Mouse (Mus musculus) gastrocnemius, adult 18-20 months (tissue): ENCODE data around the gene Gpr39. TPM values are rescaled to one million over a fixed set of nuclear protein-coding genes. Genes with fewer than 3 reads are reported as not detected.

Experiments
- DNase-seq: peaks from one replicate; pipeline ENCODE4 v3.0.0; 2021; ENCODE audit warnings: low spot score
- total RNA-seq, 2 experiments: library from RNA; stranded (reverse); gene quantifications; 2 replicates each; pipeline ENCODE4 v1.2.3; 2021

The Gpr39 gene
- total RNA-seq, 2 experiments from 2014 or later: not detected

GRCm38 (mm10) chr1:125693541-125693940 lies 16.7 kb downstream of the Gpr39 start:
- DNase-seq: no peak

DNA sequence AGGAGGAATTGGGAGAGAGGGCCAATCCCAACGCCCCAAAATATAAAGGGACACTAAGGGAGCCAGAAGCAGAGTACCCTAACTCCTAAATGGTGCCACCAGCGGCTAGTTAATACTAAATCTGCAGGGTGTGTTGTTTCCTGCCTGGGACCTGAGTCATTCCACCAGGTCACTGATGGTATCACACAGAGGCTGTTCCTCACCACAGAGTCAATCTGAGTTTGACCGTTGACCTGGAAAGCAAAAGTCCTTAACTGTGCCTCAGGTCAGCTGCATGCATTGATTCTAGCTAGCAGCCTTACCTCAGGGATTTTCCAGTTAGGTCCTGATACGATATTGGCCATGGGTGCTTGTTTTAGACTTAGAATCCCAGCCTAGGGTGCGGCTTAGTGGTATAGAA lies 17.5 kb downstream of the Gpr39 start:
- no peak for DNase-seq

DNA sequence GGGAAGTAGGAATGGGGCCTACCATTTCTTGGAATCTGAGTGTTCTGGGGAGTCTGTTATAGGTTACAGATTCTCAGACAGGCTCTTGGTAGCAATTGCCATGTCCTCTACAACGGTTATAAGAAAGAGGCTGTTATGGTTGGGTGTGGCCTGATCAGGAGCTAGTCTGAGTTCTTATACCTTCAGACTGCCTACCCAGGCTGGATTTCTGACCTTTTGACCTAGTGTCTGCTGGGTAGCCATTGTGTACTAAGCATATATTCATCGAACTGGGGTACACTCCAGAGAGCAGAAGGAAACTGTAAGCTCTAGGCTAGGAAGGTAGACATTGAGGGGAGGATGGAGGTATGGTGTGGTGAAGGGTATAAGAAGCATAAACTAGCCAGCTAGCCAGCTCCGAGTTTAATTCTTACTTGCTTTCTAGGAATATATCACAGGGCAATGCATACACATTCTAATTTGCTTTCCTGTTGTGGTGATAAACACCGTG lies 24.4 kb downstream of the Gpr39 start:
- DNase-seq: no peak

- no peak for DNase-seq
These were observed 25.0 kb downstream of the Gpr39 start for GRCm38 (mm10) chr1:125701773-125702172.

GRCm38 (mm10) chr1:125702326-125702725 lies 25.5 kb downstream of the Gpr39 start:
- no peak for DNase-seq

- no peak for DNase-seq
These were observed 28.6 kb downstream of the Gpr39 start for GRCm38 (mm10) chr1:125705412-125705811.

DNA sequence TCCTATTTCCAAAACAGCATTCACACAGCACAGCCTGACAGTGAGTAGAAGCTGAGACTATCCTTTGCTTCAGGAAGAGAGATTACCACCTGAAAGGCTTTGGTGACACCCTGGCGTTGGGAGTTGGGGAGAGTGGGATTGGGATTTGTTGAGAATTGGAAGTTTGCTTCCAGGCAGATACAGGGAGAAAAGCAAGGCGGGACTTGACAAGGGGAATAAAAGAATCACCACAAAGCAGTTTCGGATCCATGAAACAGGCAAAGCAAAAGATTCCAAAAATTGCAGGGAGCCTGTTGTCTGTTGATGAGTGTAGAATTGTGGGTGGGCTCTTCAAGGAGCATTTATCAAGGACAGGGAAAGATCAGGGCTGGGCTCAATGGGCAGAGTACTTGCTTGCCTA lies 38.5 kb downstream of the Gpr39 start:
- no peak for DNase-seq

- no peak for DNase-seq
These were observed 39.4 kb downstream of the Gpr39 start for GRCm38 (mm10) chr1:125716241-125716640.

DNA sequence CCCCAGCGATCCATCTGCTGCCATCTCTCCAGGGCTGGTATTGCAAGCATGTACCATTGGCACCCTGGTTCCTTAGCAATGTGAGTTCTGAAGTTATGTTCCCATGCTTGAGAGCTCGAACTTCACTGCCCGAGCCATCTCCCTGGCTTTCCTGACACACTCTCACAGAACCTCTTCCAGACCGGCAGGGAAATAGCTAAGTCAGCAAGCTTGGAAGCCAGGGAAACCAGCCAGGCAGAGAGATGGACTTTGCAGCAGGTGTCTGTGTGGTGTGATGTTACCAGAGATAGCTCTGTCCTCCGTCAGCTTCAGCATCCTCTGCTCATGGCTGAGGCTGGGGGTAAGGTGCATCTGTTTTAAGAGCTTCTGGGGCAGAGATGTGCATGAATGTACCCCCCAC lies 41.1 kb downstream of the Gpr39 start:
- DNase-seq: no peak

DNA sequence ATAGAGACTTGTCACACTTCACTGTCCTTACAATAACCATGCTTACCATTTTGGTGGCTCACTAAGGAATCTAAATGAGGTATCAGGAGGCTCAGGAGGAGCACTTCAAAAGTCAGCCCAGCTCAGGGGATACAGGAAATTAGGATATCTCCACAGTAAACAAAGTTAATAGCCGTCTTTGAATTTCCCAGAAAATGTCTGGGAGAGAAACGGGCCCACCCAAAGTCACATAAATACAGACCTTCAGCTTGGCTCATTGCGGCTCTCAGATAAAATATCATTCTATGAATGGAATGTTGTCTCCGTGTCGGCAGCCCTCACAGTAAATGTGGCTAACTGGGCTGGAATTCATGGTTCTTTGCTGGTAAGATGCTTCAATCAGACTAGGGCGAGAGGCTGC lies 42.3 kb downstream of the Gpr39 start:
- no peak for DNase-seq

DNA sequence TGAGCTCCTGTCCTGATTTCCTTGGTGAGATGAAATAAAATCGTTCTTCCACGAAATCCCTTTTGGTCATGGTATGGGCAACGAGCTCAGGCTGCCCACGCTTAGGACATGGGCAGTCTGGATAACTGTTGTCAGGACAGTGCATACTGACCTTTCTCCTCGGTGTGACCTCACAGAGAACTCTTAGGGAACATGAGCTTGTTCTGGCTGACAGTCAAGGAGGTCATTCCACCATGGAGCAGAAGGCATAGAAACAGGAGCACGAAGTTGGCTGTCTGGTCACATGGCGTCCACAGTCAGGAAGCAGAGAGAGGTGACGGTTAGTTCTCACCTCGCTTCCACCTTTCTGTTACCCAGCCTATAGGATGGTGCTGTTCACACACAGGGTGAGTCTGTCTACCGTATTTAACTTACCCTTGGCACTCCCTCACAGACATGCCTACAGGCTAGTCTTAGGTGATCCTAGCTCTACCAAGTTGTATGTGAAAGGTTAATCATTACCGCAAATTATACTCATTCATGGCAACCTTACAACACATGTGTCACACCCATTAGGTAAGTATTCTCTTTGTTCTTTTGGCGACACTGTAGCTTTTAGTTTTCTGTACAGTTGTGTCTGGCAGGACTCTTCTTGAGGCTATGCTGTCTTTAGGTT lies 44.4 kb downstream of the Gpr39 start:
- no peak for DNase-seq

- no peak for DNase-seq
These were observed 47.5 kb downstream of the Gpr39 start for GRCm38 (mm10) chr1:125724304-125724703.

GRCm38 (mm10) chr1:125729025-125729565 lies 52.3 kb downstream of the Gpr39 start:
- DNase-seq: no peak

GRCm38 (mm10) chr1:125729731-125730536 lies 53.1 kb downstream of the Gpr39 start:
- DNase-seq: no peak

GRCm38 (mm10) chr1:125730537-125730880 lies 53.7 kb downstream of the Gpr39 start:
- DNase-seq: no peak

DNA sequence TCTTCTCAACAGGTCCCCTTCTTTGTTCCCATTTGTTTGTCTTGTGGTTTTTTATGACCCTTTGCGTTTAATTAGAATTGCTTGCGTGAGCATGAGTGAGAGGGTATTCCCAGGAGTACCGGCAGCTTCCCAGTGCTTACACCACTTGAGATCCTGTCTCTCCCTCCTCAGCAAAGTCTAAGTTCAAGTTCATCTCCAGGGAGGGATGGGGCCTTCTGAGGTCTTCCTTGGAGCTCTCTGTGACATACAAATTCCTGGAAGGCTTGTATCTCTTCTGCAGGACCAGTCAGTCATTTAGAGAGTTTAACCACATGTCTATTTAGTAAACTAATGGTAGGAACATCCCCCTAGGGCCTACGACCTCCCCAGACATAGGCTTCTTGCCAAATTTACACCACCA lies 55.1 kb downstream of the Gpr39 start:
- DNase-seq: no peak

- DNase-seq: no peak
These were observed 68.0 kb downstream of the Gpr39 start for GRCm38 (mm10) chr1:125744766-125745165.

DNA sequence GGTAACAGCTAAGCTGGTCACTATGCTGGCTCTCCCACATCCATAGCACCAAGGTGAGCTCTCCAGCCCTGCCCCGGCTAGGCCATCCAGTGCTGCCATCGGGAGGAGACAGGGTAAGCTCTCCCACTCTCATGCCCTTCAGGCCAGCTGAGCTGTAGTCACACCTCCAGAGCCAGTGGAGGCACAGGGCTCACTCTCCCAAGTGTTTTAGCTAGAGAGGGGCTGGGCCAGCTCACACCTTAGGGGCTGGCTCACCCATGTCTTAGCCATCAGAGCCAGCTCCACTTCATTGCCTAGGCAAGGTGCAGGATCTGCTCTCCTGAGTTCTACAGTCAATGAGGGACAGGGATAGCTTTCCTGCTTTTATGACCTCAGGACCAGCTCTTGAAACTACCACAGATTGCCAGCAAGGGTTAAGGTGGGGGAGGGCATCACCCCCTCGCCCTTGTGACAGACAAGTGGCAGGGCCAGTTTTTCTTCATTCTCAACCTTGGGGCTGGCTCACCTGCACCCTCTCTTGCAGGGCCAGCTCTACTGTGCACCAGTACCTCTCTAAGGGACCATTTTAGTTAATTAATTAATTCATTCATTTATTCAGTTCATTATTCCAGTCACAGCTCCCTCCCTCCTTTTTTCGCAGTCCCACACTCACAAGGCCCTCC lies 78.7 kb downstream of the Gpr39 start:
- DNase-seq: no peak

DNA sequence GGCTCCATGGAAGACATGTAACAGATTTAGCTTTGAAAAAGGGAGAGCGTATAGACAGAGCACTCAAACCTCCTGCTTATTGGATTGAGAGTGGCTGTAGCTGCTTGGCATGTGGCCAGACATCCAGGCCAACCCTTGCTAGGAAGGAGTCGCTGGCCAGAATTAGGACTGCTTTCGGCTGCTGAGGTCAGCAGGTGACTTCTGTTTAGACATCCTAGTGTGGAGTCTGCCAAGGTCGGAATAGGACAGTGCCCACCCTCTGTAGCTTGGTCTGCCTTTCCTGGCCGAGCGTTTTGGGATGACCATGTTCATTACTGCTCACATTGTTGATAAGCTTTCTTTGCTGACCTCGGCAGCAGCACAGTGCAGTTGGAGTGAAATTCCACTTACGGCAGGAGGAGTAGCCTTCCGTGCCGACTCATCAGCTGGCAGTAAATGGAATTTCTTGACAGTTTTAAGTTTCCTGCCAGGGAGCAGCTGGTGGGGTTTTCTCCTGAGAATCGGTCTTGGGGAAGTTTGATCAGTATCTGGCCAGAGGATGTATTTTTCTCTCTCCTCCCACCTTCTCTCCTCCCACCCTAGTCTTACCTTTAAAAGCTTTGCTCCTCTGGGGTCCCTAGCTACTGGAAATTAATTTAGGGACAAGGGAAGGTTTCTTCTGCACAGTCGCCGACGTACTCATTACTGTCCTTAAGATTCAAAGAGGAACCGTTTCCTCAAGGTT lies 83.3 kb downstream of the Gpr39 start:
- peak; percentile 5 for DNase-seq

- no peak for DNase-seq
These were observed 83.9 kb downstream of the Gpr39 start for GRCm38 (mm10) chr1:125760696-125761025.

- no peak for DNase-seq
These were observed 85.3 kb downstream of the Gpr39 start for GRCm38 (mm10) chr1:125762076-125762475.

DNA sequence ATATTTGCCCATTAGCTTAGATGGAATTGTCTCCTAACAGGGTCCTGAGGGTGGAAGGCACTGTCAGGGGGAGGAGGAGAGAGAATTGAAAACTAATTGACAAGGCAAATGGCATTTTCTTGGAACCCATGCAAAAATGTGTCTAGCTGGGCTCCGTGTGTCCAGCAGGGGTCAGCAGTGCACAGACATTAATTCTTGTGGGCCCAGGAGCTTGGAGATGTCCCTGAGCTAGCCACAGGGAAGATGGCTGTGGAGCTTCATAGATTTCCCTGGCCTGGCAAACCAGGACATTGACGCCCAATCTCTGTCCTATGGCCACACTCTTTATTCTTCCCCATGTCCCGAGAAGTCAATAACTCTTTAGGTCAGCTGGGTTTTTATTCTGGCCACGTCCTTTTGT lies 113.0 kb downstream of the Gpr39 start:
- DNase-seq: peak; percentile 18
